Mouse (Mus musculus) gastrocnemius, postnatal 25 days (tissue): Measurements from ENCODE around the gene Fgfr2. TPM values are rescaled to one million over a fixed set of nuclear protein-coding genes. Genes with fewer than 3 reads are reported as not detected.

Source experiments
- DNase-seq: peaks from one replicate; pipeline ENCODE4 v3.0.0; 2022
- total RNA-seq, 2 experiments: library from RNA; stranded (reverse); gene quantifications; 1 replicate in 1 of 2; 2 replicates in 1 of 2; pipeline ENCODE4 v1.2.3; 2021

Fgfr2 gene
- total RNA-seq, 2 experiments from 2014 or later, result 0.33 to 0.96 TPM

DNA sequence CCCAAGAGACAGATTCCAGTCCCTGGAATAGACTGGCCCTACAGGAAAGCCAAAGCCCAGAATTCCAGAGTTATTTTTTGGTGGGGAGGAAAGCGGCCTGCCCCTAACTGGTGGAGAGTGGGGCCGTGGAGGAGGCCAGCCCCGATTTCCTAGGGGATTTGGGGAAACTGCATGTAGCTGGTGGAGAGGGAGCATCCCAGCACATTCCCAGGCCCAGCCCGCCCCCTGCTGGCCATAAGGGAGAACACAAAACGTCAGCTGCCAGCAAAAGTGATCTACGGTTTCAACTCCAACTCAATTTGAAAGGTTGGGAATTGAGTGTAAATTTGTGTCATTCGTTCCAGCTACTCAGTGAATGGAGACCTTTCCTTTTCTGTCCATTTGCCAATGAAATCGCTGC lies 909.7 kb downstream of the Fgfr2 start:
- peak; percentile 63 for DNase-seq

- DNase-seq, result peak; percentile 38
Observed at GRCm38 (mm10) chr7:132211920-132212701, 911.0 kb downstream of the Fgfr2 start.

DNA sequence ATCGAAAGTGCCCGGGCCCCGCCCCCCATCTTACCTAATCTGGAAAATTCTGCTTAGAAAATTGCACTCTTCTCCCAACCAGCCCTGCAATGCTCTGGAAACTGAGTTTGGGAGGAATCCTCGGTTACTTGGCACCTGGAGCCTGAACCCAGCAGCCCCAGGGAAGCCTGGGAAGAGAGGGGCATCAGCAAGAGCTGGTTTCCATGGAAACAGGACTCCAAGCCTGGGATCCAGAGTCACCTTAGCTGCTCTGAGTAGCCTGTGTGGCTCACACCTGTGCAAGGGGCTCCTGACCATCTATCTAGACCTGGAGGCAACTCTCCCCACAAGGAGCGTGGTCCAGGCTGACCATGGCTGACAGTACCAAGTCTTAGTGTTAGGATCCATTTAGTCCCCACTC lies 912.5 kb downstream of the Fgfr2 start:
- DNase-seq, result no peak

DNA sequence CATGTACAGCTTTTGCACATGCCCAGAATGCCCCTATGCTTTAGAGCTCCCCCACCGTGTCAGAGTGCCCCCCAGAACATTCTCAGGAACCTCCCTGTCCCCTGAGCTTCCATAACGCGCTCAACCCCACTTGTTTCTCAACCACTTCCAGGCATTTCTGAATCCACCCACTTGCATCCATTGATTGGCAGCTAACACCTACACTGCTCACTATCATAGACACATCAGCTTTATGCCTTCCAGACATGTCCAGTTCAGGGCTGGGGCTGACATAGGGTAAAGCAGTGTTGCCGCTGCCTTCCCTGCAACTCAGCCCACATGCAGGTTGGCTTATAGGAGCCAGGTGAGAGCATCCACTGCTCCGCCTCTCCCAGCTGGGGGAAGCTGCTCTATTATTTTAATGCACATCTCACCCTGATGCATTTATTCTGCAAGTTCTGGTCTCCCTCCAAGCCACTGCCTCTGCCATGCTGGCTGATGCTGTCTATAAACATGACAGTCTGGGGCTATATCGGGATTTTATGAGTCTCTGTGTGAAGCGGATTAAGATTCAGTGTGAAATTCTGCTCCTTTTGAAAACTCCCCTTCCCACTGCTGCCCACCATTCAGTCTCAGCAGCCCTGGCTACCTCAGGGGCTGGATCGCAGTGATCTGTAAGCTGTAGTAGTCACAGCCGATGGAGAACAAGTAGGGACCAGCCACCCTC lies 914.1 kb downstream of the Fgfr2 start:
- no peak for DNase-seq

GRCm38 (mm10) chr7:132204073-132204612 lies 919.0 kb downstream of the Fgfr2 start:
- DNase-seq, result no peak

- no peak for DNase-seq
Observed at GRCm38 (mm10) chr7:132199686-132200085, 923.5 kb downstream of the Fgfr2 start.

- DNase-seq, result no peak
Observed at GRCm38 (mm10) chr7:132198806-132199205, 924.3 kb downstream of the Fgfr2 start.

GRCm38 (mm10) chr7:132197817-132198475 lies 925.2 kb downstream of the Fgfr2 start:
- DNase-seq, result no peak

DNA sequence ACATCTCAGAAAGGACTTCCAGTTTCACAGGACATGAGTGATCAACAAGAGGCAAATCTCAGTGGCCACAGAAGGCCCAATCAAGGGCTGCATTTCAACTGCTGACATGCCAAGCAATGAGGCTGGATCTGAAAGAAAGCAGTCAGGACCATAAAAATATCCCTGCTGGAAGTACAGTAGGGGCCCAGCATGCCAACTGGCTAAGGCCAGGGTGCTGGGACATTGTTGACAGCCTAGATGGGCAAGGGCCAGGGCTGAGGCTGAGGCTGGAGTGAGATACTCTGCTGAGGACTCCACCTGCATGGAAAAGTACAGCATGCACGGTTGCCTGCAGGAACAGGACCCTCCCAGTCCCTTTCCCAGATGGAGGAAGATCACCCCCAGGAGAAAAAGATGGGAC lies 926.6 kb downstream of the Fgfr2 start:
- peak; percentile 43 for DNase-seq

- no peak for DNase-seq
Observed at GRCm38 (mm10) chr7:132193606-132194005, 929.5 kb downstream of the Fgfr2 start.

GRCm38 (mm10) chr7:132187456-132187855 lies 935.7 kb downstream of the Fgfr2 start:
- DNase-seq, result no peak

GRCm38 (mm10) chr7:132183892-132184404 lies 939.2 kb downstream of the Fgfr2 start:
- DNase-seq, result no peak

DNA sequence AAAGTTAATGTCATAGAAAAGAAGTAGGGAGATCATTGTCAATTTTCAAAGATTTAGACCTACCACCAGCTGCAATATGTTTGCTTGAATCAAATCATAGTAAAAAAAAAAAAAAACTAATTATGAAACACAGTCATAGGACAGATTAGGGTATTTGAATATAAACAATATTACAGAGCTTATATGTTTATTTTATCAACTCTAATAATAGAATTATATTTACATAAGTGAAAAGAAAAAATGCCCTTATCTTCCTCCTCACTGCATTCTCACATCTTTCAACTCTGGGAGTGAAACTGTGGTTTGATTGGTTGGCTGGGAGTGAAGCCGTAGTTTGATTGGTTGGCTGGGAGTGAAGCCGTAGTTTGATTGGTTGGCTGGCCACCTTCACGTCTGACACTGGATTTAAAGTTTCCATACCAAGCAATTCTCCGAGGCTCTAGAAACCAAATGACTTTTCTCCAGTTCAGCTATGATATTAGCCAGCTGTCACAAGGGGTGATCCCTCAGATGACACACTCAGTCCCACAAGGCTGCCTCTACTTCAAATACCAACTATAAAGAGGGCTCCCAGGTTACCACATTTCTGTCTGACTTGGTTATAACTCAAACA lies 941.5 kb downstream of the Fgfr2 start:
- no peak for DNase-seq

DNA sequence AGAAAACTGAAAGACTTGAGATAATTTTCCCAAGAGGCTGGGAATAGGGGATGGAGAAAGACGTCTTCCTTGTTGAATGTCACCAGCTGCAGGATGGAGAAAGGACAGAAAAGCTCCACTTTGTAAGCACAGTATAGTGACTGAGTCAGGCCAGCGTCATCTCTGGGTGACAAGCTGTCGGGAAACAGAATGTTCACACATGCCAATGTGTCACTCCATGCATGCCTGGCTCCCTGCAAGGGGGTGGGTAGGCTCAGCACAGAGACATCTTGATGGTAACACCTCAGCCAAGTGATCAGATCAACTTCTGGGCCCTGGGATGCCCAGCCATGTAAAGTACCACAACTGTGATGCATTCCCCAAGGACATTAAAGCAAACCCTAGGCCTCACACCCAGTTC lies 942.1 kb downstream of the Fgfr2 start:
- no peak for DNase-seq

DNA sequence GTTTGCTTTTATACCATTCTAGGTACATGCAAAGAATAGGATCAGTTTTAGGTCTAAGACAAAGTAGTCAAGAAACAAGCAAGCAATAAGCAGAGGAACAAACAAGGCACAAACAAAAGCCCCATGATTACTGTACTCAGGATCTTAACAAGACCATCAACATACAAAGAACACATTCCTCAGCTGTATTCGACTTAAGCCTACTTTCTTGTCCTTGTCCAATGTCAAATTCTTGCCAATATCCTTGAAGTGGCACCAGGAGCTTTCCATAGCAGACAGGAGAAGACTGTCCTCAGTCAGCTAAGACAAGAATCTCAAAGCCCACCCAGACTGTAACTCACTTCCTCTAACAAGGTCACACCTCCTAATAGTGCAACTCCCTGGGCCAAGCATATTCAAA lies 944.1 kb downstream of the Fgfr2 start:
- DNase-seq, result no peak

- DNase-seq, result no peak
Observed at GRCm38 (mm10) chr7:132174787-132175186, 948.4 kb downstream of the Fgfr2 start.

- no peak for DNase-seq
Observed at GRCm38 (mm10) chr7:132174296-132174695, 948.9 kb downstream of the Fgfr2 start.

- no peak for DNase-seq
Observed at GRCm38 (mm10) chr7:132172220-132172619, 950.9 kb downstream of the Fgfr2 start.

DNA sequence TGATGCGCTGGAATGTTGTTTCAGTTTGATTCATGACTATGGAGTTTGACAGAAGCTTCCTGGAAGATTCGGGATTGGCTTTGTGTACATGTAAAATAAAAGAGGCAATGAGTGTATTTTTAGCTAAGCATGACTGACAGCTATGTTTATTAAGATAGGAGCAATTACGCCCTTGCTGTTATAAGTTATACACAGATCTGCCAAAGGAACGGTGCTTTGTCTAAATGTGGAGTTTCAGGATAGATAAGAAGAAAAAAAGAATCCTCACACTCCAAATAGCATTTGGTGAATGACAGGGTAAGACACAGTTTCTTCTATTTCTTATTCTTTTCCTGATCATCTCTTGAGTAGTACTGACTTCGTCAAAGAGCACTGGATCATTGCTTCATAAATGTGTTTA lies 951.4 kb downstream of the Fgfr2 start:
- no peak for DNase-seq

DNA sequence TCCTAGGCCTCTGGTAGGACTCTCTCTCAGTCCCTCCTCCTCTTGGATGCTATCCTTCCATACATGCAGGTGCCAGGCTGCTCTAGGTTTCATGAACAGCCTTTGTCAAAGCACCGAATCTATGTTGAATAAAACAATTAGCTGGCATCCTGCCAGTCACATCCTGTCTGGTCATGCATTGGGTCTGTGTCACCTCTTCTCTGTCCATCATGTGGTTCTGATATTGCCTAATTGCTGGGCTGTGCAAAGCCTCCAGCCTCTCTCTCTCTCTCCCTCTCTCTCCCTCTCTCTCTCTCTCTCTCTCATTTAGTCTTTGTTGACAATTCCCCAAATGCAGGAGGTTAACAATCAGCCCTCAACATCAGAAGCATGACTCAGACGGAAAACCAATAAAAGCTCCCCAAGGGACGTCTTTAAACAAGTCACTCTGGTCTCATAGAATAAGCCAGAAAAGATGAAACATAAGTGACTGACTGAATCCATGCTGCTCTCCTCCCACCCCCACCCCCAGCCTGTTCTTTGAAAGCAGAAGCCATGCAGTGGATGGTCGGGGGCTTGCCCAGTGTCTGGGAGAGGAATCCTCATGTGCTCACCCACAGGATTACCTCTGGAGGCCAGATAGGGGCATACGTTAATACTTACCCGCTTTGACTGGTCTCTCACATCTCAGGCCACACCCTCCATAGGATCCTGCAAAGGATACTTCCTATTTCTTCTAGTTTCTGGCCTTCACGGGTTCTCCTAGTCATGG lies 953.6 kb downstream of the Fgfr2 start:
- no peak for DNase-seq

GRCm38 (mm10) chr7:132167239-132167638 lies 955.9 kb downstream of the Fgfr2 start:
- no peak for DNase-seq
